Mouse (Mus musculus): ENCODE results near the gene Aamp. TPM values are rescaled to one million over a fixed set of nuclear protein-coding genes. Genes with fewer than 3 reads are reported as not detected.

Gene Aamp
- 100 to 1,000 TPM; 118 to 129 TPM for total RNA-seq (2023)

DNA sequence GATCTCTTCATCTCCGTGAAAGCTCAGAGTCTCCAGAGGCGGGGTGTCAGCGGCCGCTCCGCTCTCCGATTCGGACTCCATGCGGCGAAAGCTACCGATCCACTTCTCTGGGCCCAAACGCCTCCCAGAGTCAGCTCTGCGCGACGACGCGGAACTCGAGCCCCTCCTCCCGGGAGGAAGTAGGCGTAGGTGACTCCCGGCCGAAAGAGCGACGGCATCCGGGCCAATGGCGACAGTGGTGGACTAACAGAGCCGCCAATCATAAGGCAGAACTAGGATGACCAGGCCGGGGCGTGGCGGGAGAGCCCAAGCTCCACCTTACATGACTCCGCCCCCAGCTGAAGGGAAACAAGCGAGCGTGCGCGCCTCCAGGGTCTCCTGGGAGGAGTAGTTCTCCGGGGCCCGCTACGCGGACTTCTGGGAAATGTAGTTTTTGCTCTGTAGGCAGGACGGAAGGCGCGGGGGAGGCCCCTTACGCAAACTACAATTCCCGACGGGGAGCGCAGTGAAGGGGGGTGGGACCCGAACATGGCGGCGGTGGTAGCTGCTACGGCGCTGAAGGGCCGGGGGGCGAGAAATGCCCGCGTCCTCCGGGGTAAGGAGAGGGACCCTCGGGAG lies at the start of gene Aamp, which contains the start of gene Pnkd:
Gene Aamp (minus strand): TSS at position 196 of the 618 bp plus-strand sequence.
Gene Pnkd (plus strand): TSS at position 388 of the 618 bp plus-strand sequence.

DNA sequence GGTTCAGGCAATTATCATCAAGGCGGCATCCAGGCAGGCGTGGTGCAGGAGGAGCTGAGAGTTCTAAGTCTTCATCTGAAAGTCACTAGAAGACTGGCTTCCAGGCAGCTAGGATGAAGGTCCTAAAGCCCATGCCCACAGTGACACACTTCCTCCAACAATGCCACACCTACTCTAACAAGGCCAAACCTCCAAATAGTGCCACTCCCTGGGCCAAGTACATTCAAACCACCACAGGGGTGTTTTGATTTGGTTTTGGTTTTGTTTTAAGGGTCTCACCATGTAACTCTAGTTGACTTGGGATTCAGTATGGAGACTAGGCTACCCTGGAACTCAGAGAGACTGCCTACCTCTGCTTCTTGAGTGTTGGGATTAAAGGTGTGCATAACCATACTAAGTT lies 21.0 kb upstream of the Aamp start, which contains the start of gene Tmbim1:
Gene Tmbim1 (minus strand): TSS at position 101 of the 400 bp plus-strand sequence.

DNA sequence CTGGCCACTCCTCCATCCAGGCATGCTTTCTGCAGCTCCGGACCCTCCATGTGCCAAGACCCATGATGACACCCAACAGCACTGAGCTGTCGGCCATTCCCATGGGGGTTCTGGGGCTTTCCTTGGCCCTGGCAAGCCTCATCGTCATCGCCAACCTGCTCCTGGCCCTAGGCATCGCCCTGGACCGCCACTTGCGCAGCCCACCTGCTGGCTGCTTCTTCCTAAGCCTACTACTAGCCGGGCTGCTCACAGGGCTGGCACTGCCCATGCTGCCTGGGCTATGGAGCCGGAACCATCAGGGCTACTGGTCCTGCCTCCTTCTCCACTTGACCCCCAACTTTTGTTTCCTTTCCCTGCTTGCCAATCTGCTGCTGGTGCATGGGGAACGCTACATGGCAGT lies 6.0 kb downstream of the Aamp start, which contains the start of gene Gpbar1:
Gene Gpbar1 (plus strand): TSS at position 13 of the 400 bp plus-strand sequence.

DNA sequence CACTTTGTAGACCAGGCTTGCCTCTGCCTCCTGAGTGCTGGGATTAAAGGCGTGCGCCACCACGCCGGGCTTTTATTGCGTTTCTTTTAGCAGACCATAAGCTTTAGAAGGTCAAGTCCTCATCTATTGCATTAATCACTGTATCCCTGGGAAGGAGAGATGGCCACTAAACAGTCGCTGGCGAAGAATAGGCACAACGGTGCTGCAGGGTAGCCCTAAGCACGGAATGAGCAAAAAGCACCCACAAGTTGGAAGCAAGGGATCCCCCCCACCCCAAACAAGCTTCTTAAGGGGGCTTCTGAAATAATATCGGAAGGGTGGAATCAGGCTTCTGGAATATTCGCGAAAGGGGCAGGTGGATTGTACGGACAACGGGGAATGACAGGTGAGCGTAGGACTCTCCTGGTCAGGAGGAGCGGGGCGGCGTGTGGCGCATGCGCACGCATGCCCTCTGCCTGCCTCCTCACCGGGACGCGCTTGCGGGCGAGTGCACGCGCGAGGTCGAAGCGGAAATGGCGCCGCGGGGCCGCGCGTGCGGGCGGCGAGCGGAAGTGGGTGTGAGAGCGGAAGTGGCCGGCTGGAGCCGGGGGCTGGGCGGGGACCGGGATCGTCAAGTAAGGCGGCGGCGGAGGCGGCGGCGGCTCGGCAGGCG lies 48.5 kb downstream of the Aamp start, which contains the start of gene Arpc2:
Gene Arpc2 (plus strand): TSS at position 147 of the 652 bp plus-strand sequence.

Other genes with a start within 250 kb of the Aamp start
- 10 to 100 TPM; 31.5 to 44.8 TPM for gene Tns1, start 160.3 kb downstream of the Aamp start, total RNA-seq (2023)
- not detected for gene Rufy4, start 159.2 kb downstream of the Aamp start, total RNA-seq (2023)
- under 1 TPM; 0.27 to 0.81 TPM for gene Cxcr2, start 130.7 kb downstream of the Aamp start, total RNA-seq (2023)
- gene Cxcr1, start 90.1 kb downstream of the Aamp start, total RNA-seq (2023), result not detected
- 100 to 1,000 TPM; 710 to 723 TPM for gene Arpc2, start 48.7 kb downstream of the Aamp start, total RNA-seq (2023)
- gene Gpbar1, start 6.2 kb downstream of the Aamp start, total RNA-seq (2023), result under 1 TPM; 0.63 to 0.85 TPM
- gene Pnkd, start 192 bp upstream of the Aamp start, total RNA-seq (2023), result 10 to 100 TPM; 16.8 to 17.0 TPM
- gene Tmbim1, start 20.9 kb upstream of the Aamp start, total RNA-seq (2023), result 10 to 100 TPM; 66.7 to 88.5 TPM
- under 1 TPM; 0.49 to 0.76 TPM for gene Catip, start 77.4 kb upstream of the Aamp start, total RNA-seq (2023)
- 100 to 1,000 TPM; 616 to 632 TPM for gene Slc11a1, start 90.5 kb upstream of the Aamp start, total RNA-seq (2023)
- gene Ctdsp1, start 106.8 kb upstream of the Aamp start, total RNA-seq (2023), result 100 to 1,000 TPM; 136 to 144 TPM
- gene Vil1, start 124.6 kb upstream of the Aamp start, total RNA-seq (2023), result under 1 TPM in 1 of 2 experiments, not detected in 1; 1.00 TPM
- gene Cnot9, start 221.3 kb upstream of the Aamp start, total RNA-seq (2023), result 10 to 100 TPM; 18.8 to 18.9 TPM